Mouse (Mus musculus): ENCODE measurements around the gene Kcnmb4. TPM values are rescaled to one million over a fixed set of nuclear protein-coding genes. Genes with fewer than 3 reads are reported as not detected.

Kcnmb4 gene
- 33.6 and 42.0 TPM in 2 replicates for polyA plus RNA-seq (2014; fragmentation: Nextera tagmentation; extraction: Ambion mirVana)

DNA sequence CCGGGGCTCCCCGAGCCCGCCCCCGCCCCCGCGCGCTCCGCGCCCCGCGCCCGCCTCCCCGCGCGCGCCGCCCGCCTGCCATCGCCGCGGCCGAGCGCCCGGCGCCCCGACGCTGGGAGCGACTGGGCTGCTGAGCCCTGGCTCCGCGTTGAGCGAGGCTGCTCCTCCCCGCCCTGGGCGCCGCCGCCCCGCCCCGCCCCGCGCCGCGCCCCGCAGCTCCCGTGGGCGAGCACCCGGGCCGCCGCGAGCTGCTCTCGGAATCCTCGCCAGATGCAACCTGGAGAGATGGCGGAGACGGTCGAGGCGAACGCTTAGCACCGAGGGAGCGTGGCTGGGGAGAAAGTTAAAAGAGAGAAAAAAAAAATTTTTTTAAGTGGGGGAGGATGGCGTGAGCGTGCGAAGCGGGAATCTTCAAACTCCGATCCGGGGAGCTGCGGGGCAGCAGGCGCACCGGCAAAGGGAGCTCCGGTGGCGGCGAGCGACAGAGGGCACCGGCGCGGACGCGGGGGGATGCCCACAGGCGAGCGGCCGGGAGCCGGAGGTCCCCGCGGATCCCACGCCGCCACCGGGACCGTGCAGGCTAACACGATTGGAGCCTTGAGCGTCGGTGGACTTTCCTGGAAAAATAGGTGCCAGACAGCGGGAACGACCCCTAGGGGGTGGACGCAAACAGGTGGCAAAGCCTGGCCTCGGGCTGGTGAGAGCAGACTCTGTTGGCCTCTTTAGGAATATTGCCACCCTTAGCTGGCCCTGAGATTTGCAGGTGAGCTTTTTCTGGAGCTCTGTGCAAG, at the start of gene Kcnmb4:
Gene Kcnmb4, minus strand, starts transcription at position 120 of the 791 bp plus-strand sequence.
- peak; percentile 87 for ATAC-seq (ENCODE audit: low FRiP score)
- Histone ChIP-seq H3K9me3 (ENCODE audit: control insufficient read depth, low read length) (no peaks in the 10 kb centered on the region), H3K4me1 (replicated peaks; ENCODE audit: control insufficient read depth, insufficient read depth, low read length) (peaks cover 23% of the 10 kb centered on the region), H3K9ac (peak within 1 kb of the TSS; percentile 88), H3K36me3 (replicated peaks; ENCODE audit: control insufficient read depth, insufficient read depth) (no peaks in the 10 kb centered on the region), H3K4me3 (replicated peaks; ENCODE audit: low read length) (peak within 1 kb of the TSS; percentile 71), H3K4me2 (replicated peaks) (peak within 1 kb of the TSS; percentile 92), H3K27me3 (ENCODE audit: control insufficient read depth, insufficient read depth, low read length) (no peaks in the 10 kb centered on the region), H3K27ac (peak within 1 kb of the TSS; percentile 92)
- under 1% methylated on average over 81 of the region's 92 CpGs for WGBS
- DNase-seq (ENCODE audit: low spot score) = peak; percentile 55

DNA sequence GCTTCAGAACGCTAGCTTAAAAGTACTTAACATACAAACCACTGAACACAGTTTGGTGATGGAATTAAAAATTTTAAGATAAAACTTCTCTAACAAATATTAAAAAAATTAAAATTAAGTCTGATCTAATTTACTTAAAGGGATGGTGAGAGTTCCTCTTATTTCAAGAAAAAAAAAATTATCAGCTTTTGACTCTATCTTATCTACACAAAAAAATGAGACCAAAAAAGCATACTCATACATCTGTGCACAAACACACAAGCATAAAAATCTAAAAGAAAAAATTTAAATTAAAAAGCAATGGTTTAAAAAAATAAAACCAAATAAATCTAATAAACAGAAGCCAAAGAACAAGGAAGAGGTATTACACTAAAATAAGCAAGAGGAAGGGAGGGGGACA, 45.9 kb upstream of the Kcnmb4 start:
- Histone ChIP-seq H3K4me1 (replicated peaks; ENCODE audit: control insufficient read depth, insufficient read depth, low read length) (peaks cover 8% of the 10 kb centered on the region; the same call in 1 of the 2 replicates), H3K9ac (no peak overlapping the region), H3K9me3 (ENCODE audit: control insufficient read depth, low read length) (no peaks in the 10 kb centered on the region), H3K27ac (no peak overlapping the region), H3K4me2 (replicated peaks) (no peak overlapping the region), H3K36me3 (replicated peaks; ENCODE audit: control insufficient read depth, insufficient read depth) (no peaks in the 10 kb centered on the region), H3K27me3 (ENCODE audit: control insufficient read depth, insufficient read depth, low read length) (no peaks in the 10 kb centered on the region), H3K4me3 (replicated peaks; ENCODE audit: low read length) (no peak overlapping the region)
- WGBS = 96% methylated on average over 1 of the region's 1 CpGs
- ATAC-seq (ENCODE audit: low FRiP score) = no peak
- DNase-seq (ENCODE audit: low spot score) = no peak

DNA sequence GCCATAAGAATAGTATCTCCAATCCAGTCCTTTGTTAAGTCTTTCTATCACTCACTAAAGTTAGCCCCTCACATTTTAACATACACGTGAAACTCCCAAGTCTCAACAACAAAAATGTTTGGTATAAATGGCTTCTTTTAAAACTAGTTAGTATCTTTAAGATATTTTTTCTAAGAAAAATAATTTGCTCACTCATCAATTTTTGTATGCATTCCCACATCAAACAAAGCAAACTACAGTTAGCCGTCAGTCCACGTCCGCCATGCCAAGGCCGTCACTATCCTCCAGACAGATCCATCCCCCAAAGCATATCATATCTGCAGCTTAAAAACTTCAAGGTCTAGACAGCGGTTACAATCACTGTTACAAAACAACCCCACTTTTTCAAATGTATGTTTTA, 41.9 kb upstream of the Kcnmb4 start:
- WGBS = 89% methylated on average over 6 of the region's 6 CpGs
- Histone ChIP-seq H3K4me2 (replicated peaks) (no peak overlapping the region), H3K27ac (no peak overlapping the region), H3K36me3 (replicated peaks; ENCODE audit: control insufficient read depth, insufficient read depth) (no peaks in the 10 kb centered on the region), H3K27me3 (ENCODE audit: control insufficient read depth, insufficient read depth, low read length) (no peaks in the 10 kb centered on the region), H3K9ac (no peak overlapping the region), H3K9me3 (ENCODE audit: control insufficient read depth, low read length) (no peaks in the 10 kb centered on the region), H3K4me3 (replicated peaks; ENCODE audit: low read length) (no peak overlapping the region), H3K4me1 (replicated peaks; ENCODE audit: control insufficient read depth, insufficient read depth, low read length) (peaks cover 15% of the 10 kb centered on the region; the same call in 1 of the 2 replicates)
- DNase-seq (ENCODE audit: low spot score) (no peak), ATAC-seq (ENCODE audit: low FRiP score) (no peak)

DNA sequence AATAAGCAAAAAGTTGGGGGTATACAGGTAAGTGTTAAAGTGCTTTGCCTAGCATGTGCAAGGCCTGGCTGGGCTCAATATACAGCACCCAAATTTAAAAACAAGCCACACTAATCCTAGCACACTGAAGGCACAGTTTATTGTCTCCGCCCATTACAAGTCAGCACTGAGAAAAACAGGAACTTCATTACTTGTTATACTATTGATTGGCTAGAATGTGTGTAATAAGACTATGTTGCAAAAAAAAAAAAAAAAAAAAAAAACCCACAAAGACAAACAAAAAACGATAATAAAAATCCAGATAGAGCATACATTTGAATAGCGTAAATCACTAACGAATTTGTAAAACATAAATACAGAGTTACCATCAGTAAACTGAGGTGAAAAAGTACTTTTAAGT, 41.5 kb upstream of the Kcnmb4 start:
- no peaks in the 10 kb centered on the region for H3K27me3 ChIP-seq (ENCODE audit: control insufficient read depth, insufficient read depth, low read length)
- no peaks in the 10 kb centered on the region for H3K36me3 ChIP-seq (replicated peaks; ENCODE audit: control insufficient read depth, insufficient read depth)
- no peak for DNase-seq (ENCODE audit: low spot score)
- no peak for ATAC-seq (ENCODE audit: low FRiP score)
- WGBS = 99% methylated on average over 4 of the region's 4 CpGs
- H3K4me2 ChIP-seq (replicated peaks) = no peak overlapping the region
- no peak overlapping the region for H3K4me3 ChIP-seq (replicated peaks; ENCODE audit: low read length)
- H3K27ac ChIP-seq = no peak overlapping the region
- no peaks in the 10 kb centered on the region for H3K9me3 ChIP-seq (ENCODE audit: control insufficient read depth, low read length)
- H3K4me1 ChIP-seq (replicated peaks; ENCODE audit: control insufficient read depth, insufficient read depth, low read length) = peaks cover 15% of the 10 kb centered on the region; the same call in 1 of the 2 replicates
- no peak overlapping the region for H3K9ac ChIP-seq

- no peak overlapping the region for H3K27ac ChIP-seq
- ATAC-seq (ENCODE audit: low FRiP score) (no peak), DNase-seq (ENCODE audit: low spot score) (no peak)
- H3K36me3 ChIP-seq (replicated peaks; ENCODE audit: control insufficient read depth, insufficient read depth) = no peaks in the 10 kb centered on the region
- H3K9me3 ChIP-seq (ENCODE audit: control insufficient read depth, low read length) = no peaks in the 10 kb centered on the region
- no peak overlapping the region for H3K4me3 ChIP-seq (replicated peaks; ENCODE audit: low read length)
- H3K9ac ChIP-seq = no peak overlapping the region
- no peak overlapping the region for H3K4me2 ChIP-seq (replicated peaks)
- no peaks in the 10 kb centered on the region for H3K27me3 ChIP-seq (ENCODE audit: control insufficient read depth, insufficient read depth, low read length)
- WGBS = 43% methylated on average over 7 of the region's 7 CpGs
- H3K4me1 ChIP-seq (replicated peaks; ENCODE audit: control insufficient read depth, insufficient read depth, low read length) = peaks cover 10% of the 10 kb centered on the region; the same call in 1 of the 2 replicates
Measured at GRCm38 (mm10) chr10:116513254-116513635, 39.6 kb upstream of the Kcnmb4 start.

DNA sequence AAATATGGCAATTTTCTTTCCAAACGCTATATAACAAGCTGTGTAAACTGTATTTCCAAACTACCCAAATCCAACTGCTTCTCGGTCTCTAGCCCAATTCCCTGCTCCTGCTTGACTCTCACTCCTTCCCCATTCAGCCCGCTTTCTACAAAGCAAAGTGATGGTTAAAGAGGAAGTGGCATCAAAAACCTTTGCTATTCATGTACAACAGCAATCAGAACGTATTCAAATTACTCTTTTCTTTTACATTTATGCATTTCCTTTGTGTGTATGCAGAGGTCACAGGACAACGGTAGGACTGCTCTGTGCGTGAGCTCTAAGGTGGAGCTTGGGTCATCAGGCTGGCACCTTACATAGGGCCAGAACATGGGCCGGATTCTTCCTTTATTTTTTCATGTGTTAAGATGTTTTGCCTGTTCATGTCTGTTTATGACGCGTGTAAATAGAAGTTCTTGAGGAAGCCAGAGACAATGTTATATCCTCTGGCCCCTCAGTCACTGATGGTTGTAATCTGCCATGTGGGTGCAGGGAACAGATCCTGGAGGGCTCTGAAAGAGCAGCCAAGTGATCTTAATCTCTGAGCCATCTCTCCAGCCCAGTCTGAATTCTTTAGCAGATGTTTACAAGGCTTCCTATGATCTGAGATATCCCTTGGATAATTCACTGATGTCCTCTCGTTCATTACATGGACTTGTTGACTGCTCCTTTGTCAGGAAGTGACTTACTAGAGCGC, 39.0 kb upstream of the Kcnmb4 start:
- DNase-seq (ENCODE audit: low spot score) = no peak
- ATAC-seq (ENCODE audit: low FRiP score) = no peak
- H3K9me3 ChIP-seq (ENCODE audit: control insufficient read depth, low read length) = no peaks in the 10 kb centered on the region
- H3K4me3 ChIP-seq (replicated peaks; ENCODE audit: low read length) = no peak overlapping the region
- 0 out of 2 replicates have a peak, but pooled peaks cover 7% of the 10 kb centered on the region for H3K4me1 ChIP-seq (replicated peaks; ENCODE audit: control insufficient read depth, insufficient read depth, low read length)
- no peak overlapping the region for H3K4me2 ChIP-seq (replicated peaks)
- WGBS = 73% methylated on average over 11 of the region's 11 CpGs
- H3K9ac ChIP-seq = no peak overlapping the region
- no peaks in the 10 kb centered on the region for H3K27me3 ChIP-seq (ENCODE audit: control insufficient read depth, insufficient read depth, low read length)
- H3K36me3 ChIP-seq (replicated peaks; ENCODE audit: control insufficient read depth, insufficient read depth) = no peaks in the 10 kb centered on the region
- H3K27ac ChIP-seq = no peak overlapping the region

- H3K27ac ChIP-seq = no peak overlapping the region
- DNase-seq (ENCODE audit: low spot score) (no peak), ATAC-seq (ENCODE audit: low FRiP score) (no peak)
- H3K4me3 ChIP-seq (replicated peaks; ENCODE audit: low read length) = no peak overlapping the region
- H3K4me2 ChIP-seq (replicated peaks) = no peak overlapping the region
- H3K36me3 ChIP-seq (replicated peaks; ENCODE audit: control insufficient read depth, insufficient read depth) = no peaks in the 10 kb centered on the region; the same call in 1 of the 2 replicates
- WGBS = 84% methylated on average over 7 of the region's 7 CpGs
- no peaks in the 10 kb centered on the region for H3K27me3 ChIP-seq (ENCODE audit: control insufficient read depth, insufficient read depth, low read length)
- H3K4me1 ChIP-seq (replicated peaks; ENCODE audit: control insufficient read depth, insufficient read depth, low read length) = no peaks in the 10 kb centered on the region
- H3K9ac ChIP-seq = no peak overlapping the region
- no peaks in the 10 kb centered on the region for H3K9me3 ChIP-seq (ENCODE audit: control insufficient read depth, low read length)
Measured at GRCm38 (mm10) chr10:116505303-116506014, 31.8 kb upstream of the Kcnmb4 start.

DNA sequence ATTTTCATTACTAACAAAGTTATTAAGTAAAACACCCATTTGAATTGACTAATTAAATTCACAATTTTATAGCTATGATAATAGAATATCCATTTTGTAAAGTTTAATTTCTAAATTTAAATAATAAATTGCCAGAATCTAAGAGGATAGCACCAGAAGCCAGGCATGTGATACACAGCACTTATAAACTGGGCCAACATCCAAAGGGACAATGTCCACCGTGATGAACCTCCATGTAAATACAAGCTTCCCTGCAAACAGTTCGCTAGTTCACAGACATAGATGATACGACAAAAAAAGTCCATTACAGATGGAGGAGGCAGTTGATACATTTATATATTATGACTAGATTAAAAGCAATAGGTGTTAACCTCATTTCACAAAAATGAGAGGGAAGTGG, 19.1 kb upstream of the Kcnmb4 start:
- no peak for DNase-seq (ENCODE audit: low spot score)
- H3K4me1 ChIP-seq (replicated peaks; ENCODE audit: control insufficient read depth, insufficient read depth, low read length) = no peaks in the 10 kb centered on the region
- no peak overlapping the region for H3K4me3 ChIP-seq (replicated peaks; ENCODE audit: low read length)
- no peaks in the 10 kb centered on the region for H3K27me3 ChIP-seq (ENCODE audit: control insufficient read depth, insufficient read depth, low read length)
- ATAC-seq (ENCODE audit: low FRiP score) = no peak
- peaks cover 56% of the 10 kb centered on the region for H3K36me3 ChIP-seq (replicated peaks; ENCODE audit: control insufficient read depth, insufficient read depth)
- H3K9me3 ChIP-seq (ENCODE audit: control insufficient read depth, low read length) = no peaks in the 10 kb centered on the region
- H3K4me2 ChIP-seq (replicated peaks) = no peak overlapping the region
- no peak overlapping the region for H3K9ac ChIP-seq
- no peak overlapping the region for H3K27ac ChIP-seq
- 91% methylated on average over 3 of the region's 3 CpGs for WGBS

Measured in hindbrain, embryonic 14.5 days (tissue).